Comparison of ENCODE assay signal across 11 mouse cellular contexts in the genomic region with DNA sequence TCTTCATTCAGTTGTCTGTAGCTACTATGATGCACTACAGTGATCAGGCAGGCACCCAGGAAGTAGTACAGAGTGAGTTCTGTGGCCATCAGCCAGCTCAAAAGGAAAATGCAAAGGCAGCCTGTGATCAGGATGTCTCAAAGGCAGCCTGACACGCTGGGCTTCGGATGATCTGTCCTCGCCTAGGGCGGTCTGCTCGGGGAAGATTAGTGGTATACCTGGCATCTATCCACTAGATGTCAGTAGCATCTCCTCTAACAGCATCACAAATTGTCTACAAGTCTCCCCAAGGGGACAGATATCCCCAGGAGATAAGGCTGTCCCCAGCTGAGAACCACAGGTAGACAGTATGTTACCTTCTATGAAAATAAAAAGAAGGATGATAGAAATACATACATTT. TPM values are rescaled to one million over a fixed set of nuclear protein-coding genes. Genes with fewer than 3 reads are reported as not detected.
A peak's percentile ranks its signal among the peaks of the same experiment; 100 is the strongest.
DNase-seq lines count a peak whose midpoint lies in the region; ATAC-seq and TF ChIP-seq lines count a peak whose summit lies in the region.
"Had no signal": no experiment of that assay in that cellular context is flagged by ENCODE, and none has a peak within 500 bp of the region (broad histone marks: within the 10 kb centered on the region; RNA-seq: fewer than 3 reads in every experiment).

No protein-coding gene starts in this region.

- H3K4me3 ChIP-seq in heart, postnatal 0 days (ENCODE audit: low read depth, low read length), result no peak overlapping the region
- no peak overlapping the region for H3K4me3 ChIP-seq in heart, embryonic 10.5 days
- H3K4me3 ChIP-seq in midbrain, embryonic 10.5 days, result no peak overlapping the region
- H3K4me3 ChIP-seq: erythroblast, embryonic 14.5 days; lung, embryonic 15.5 days had no signal

- no peaks in the 10 kb centered on the region for H3K27me3 ChIP-seq in heart, postnatal 0 days (ENCODE audit: control insufficient read depth, insufficient read depth, low read length)
- H3K27me3 ChIP-seq in heart, embryonic 10.5 days (ENCODE audit: insufficient read depth, poor library complexity, severe bottlenecking), result no peaks in the 10 kb centered on the region
- H3K27me3 ChIP-seq in midbrain, embryonic 10.5 days (ENCODE audit: low read depth, poor library complexity, severe bottlenecking), result no peaks in the 10 kb centered on the region
- H3K27me3 ChIP-seq: CH12.LX; lung, embryonic 15.5 days had no signal

- no peak overlapping the region for H3K9ac ChIP-seq in heart, postnatal 0 days (replicated peaks; ENCODE audit: low read depth, low read length)
- H3K9ac ChIP-seq: lung, embryonic 15.5 days had no signal

- no peak for DNase-seq in heart, postnatal 0 days (ENCODE audit: low spot score)
- no peak for DNase-seq in heart, embryonic 10.5 days (ENCODE audit: low spot score)
- peak; percentile 43 to 45 for DNase-seq in cerebellum, adult 18-20 months
- peak; percentile 35 to 45 for DNase-seq in frontal cortex, postnatal 36 days (ENCODE audit: low spot score in 2 of 2)
- peak; percentile 22 to 44 for DNase-seq in layer of hippocampus, postnatal 14 days (ENCODE audit: low spot score in 2 of 2)
- peak; percentile 39 for DNase-seq in midbrain, embryonic 10.5 days (ENCODE audit: low spot score)
- no peak for DNase-seq in spleen, adult 18-20 months
- DNase-seq in spleen, postnatal 14 days (ENCODE audit: low spot score in 2 of 2), result no peak

- H3K4me2 ChIP-seq in heart, postnatal 0 days (ENCODE audit: low read depth, low read length), result no peak overlapping the region
- H3K4me2 ChIP-seq: lung, embryonic 15.5 days had no signal

- 6% methylated on average over 5 of the region's 5 CpGs for WGBS in heart, postnatal 0 days
- WGBS in heart, embryonic 10.5 days, result 6% methylated on average over 5 of the region's 5 CpGs
- 3% methylated on average over 5 of the region's 5 CpGs for WGBS in midbrain, embryonic 10.5 days

- ATAC-seq in heart, postnatal 0 days (ENCODE audit: insufficient read depth, low read depth), result no peak

- no peak overlapping the region for H3K27ac ChIP-seq in heart, postnatal 0 days (ENCODE audit: low read depth)
- no peak overlapping the region for H3K27ac ChIP-seq in heart, embryonic 10.5 days
- H3K27ac ChIP-seq in midbrain, embryonic 10.5 days (replicated peaks), result 0 out of 2 replicates have a peak overlapping the region, but pooled peaks have one; percentile 49
- H3K27ac ChIP-seq: lung, embryonic 15.5 days had no signal

- H3K36me3 ChIP-seq in heart, postnatal 0 days (replicated peaks; ENCODE audit: control insufficient read depth, insufficient read depth, low read length), result no peaks in the 10 kb centered on the region
- H3K36me3 ChIP-seq in heart, embryonic 10.5 days, result no peaks in the 10 kb centered on the region
- peaks cover 41% of the 10 kb centered on the region for H3K36me3 ChIP-seq in midbrain, embryonic 10.5 days
- H3K36me3 ChIP-seq: lung, embryonic 15.5 days had no signal

- no peak for TF ChIP-seq EP300 in heart, postnatal 0 days (IDR thresholded peaks at IDR 0.05; ENCODE audit: low read depth)

- H3K4me1 ChIP-seq in heart, postnatal 0 days (ENCODE audit: control insufficient read depth, insufficient read depth), result no peaks in the 10 kb centered on the region
- no peaks in the 10 kb centered on the region for H3K4me1 ChIP-seq in heart, embryonic 10.5 days
- peaks cover 7% of the 10 kb centered on the region; the same call in 1 of the 2 replicates for H3K4me1 ChIP-seq in midbrain, embryonic 10.5 days
- H3K4me1 ChIP-seq: lung, embryonic 15.5 days had no signal

- H3K9me3 ChIP-seq in heart, postnatal 0 days (replicated peaks; ENCODE audit: control insufficient read depth, low read length), result no peaks in the 10 kb centered on the region
- no peaks in the 10 kb centered on the region for H3K9me3 ChIP-seq in heart, embryonic 10.5 days
- no peaks in the 10 kb centered on the region for H3K9me3 ChIP-seq in midbrain, embryonic 10.5 days (replicated peaks)
- H3K9me3 ChIP-seq: lung, embryonic 15.5 days had no signal

- peak; percentile 45 for TF ChIP-seq CTCF in heart, postnatal 0 days (IDR thresholded peaks at IDR 0.05; ENCODE audit: low read depth)

RNA-seq across cellular contexts. Expression of a gene that starts 26.6 kb away (rescaled TPM):
- 0.38 and 0.73 TPM in 2 replicates for total RNA-seq in heart, postnatal 0 days (2014; rRNA removed; ENCODE audit: low replicate concordance)
- 0.77 and 1.2 TPM in 2 replicates for polyA plus RNA-seq in heart, postnatal 0 days (2015; fragmentation: Nextera tagmentation; extraction: Ambion mirVana)
- 1.6 and 3.1 TPM in 2 replicates for polyA plus RNA-seq in heart, embryonic 10.5 days (2016; fragmentation: Nextera tagmentation; extraction: Ambion mirVana)
- 10 to 100 TPM; 20.0 to 31.5 TPM for total RNA-seq in layer of hippocampus, postnatal 14 days (2021)
- 24.8 and 30.2 TPM in 2 replicates for polyA plus RNA-seq in midbrain, embryonic 10.5 days (2016; fragmentation: Nextera tagmentation; extraction: Ambion mirVana)
- total RNA-seq: CH12.LX had no signal
- polyA plus RNA-seq: erythroblast, embryonic 14.5 days had no signal

RNA-seq across cellular contexts. Expression of a gene that starts 34.3 kb away (rescaled TPM):
- not detected in 2 replicates for total RNA-seq in heart, postnatal 0 days (2014; rRNA removed; ENCODE audit: low replicate concordance)
- polyA plus RNA-seq in heart, postnatal 0 days (2015; fragmentation: Nextera tagmentation; extraction: Ambion mirVana), result not detected in 2 replicates
- 0.10 TPM in 1 of 2 replicates, not detected in the other for polyA plus RNA-seq in heart, embryonic 10.5 days (2016; fragmentation: Nextera tagmentation; extraction: Ambion mirVana)
- under 1 TPM in 1 of 2 experiments, not detected in 1; 0.26 TPM for total RNA-seq in layer of hippocampus, postnatal 14 days (2021)
- polyA plus RNA-seq in midbrain, embryonic 10.5 days (2016; fragmentation: Nextera tagmentation; extraction: Ambion mirVana), result not detected in 2 replicates
- total RNA-seq: CH12.LX had no signal
- polyA plus RNA-seq: erythroblast, embryonic 14.5 days; lung, embryonic 15.5 days had no signal

Comparison
In these comparisons a context has a peak if more than half of its experiments do, and no peak if none do; other contexts are left out.
1. DNase-seq: peak in cerebellum, adult 18-20 months (2 of 2), frontal cortex, postnatal 36 days (2 of 2), layer of hippocampus, postnatal 14 days (2 of 2) and midbrain, embryonic 10.5 days (single experiment); none in heart, postnatal 0 days (single experiment), heart, embryonic 10.5 days (single experiment), spleen, adult 18-20 months (0 of 2) and spleen, postnatal 14 days (0 of 2).